Mouse (Mus musculus): ENCODE data around the gene Cacna1i.

The Cacna1i gene

GRCm38 (mm10) chr15:80340348-80340747, 53.3 kb downstream of the Cacna1i start:
- peak; percentile 49 for DNase-seq

- DNase-seq = no peak
These were observed 55.4 kb downstream of the Cacna1i start for GRCm38 (mm10) chr15:80342394-80342793.

- DNase-seq = no peak
These were observed 56.0 kb downstream of the Cacna1i start for GRCm38 (mm10) chr15:80343031-80343430.

- no peak for DNase-seq
These were observed 56.7 kb downstream of the Cacna1i start for GRCm38 (mm10) chr15:80343731-80344130.

- DNase-seq = no peak
These were observed 59.5 kb downstream of the Cacna1i start for GRCm38 (mm10) chr15:80346510-80346909.

- DNase-seq = no peak
These were observed 63.4 kb downstream of the Cacna1i start for GRCm38 (mm10) chr15:80350431-80350830.

- no peak for DNase-seq
These were observed 71.8 kb downstream of the Cacna1i start for GRCm38 (mm10) chr15:80358798-80359197.

GRCm38 (mm10) chr15:80361780-80362508, 74.9 kb downstream of the Cacna1i start:
- DNase-seq = no peak

GRCm38 (mm10) chr15:80362509-80363172, 75.6 kb downstream of the Cacna1i start:
- no peak for DNase-seq

GRCm38 (mm10) chr15:80363821-80364715, 77.0 kb downstream of the Cacna1i start:
- no peak for DNase-seq

- peak; percentile 2 for DNase-seq
These were observed 79.9 kb downstream of the Cacna1i start for GRCm38 (mm10) chr15:80366899-80367298.

- DNase-seq = no peak
These were observed 86.4 kb downstream of the Cacna1i start for GRCm38 (mm10) chr15:80373219-80373964.

GRCm38 (mm10) chr15:80374854-80375253, 87.8 kb downstream of the Cacna1i start:
- DNase-seq = no peak

- DNase-seq = no peak
These were observed 100.1 kb downstream of the Cacna1i start for GRCm38 (mm10) chr15:80387185-80387584.

GRCm38 (mm10) chr15:80391791-80392190, 104.8 kb downstream of the Cacna1i start:
- DNase-seq = no peak

GRCm38 (mm10) chr15:80395035-80395434, 108.0 kb downstream of the Cacna1i start:
- DNase-seq = no peak

- no peak for DNase-seq
These were observed 112.4 kb downstream of the Cacna1i start for GRCm38 (mm10) chr15:80399451-80399850.

- no peak for DNase-seq
These were observed 114.4 kb downstream of the Cacna1i start for GRCm38 (mm10) chr15:80401387-80401898.

- DNase-seq = no peak
These were observed 114.9 kb downstream of the Cacna1i start for GRCm38 (mm10) chr15:80401980-80402379.

GRCm38 (mm10) chr15:80407873-80408272, 120.8 kb downstream of the Cacna1i start:
- no peak for DNase-seq

GRCm38 (mm10) chr15:80410661-80411060, 123.6 kb downstream of the Cacna1i start:
- no peak for DNase-seq

- DNase-seq = no peak
These were observed 126.0 kb downstream of the Cacna1i start for GRCm38 (mm10) chr15:80413070-80413469.
